Mouse (Mus musculus) testis, adult 2 months (tissue): ENCODE measurements at regions not wholly inside any gene's neighbourhood (a gene's known extent, or its start where the extent isn't known, plus 50 kb on each side); places are given as distances from the start of the nearest gene placed in this dataset.
"Not testable (repeated sequence)": the region's sequence is repeated elsewhere in the genome, so short reads cannot be mapped to it uniquely, and the experiment has no call there.

Source experiments
- H3K27ac ChIP-seq: fragments of 200-500 bp; 2 replicates; pipeline ENCODE4 v1.5.1; 2012; ENCODE audit warnings: low read depth, low read length; ENCODE audit not compliant: control insufficient read depth, insufficient read depth
- H3K27me3 ChIP-seq: fragments of 200-500 bp; 2 replicates; pipeline ENCODE4 v1.6.1; 2012; ENCODE audit warnings: mild to moderate bottlenecking, low read length, moderate library complexity; ENCODE audit not compliant: control insufficient read depth, insufficient read depth
- H3K36me3 ChIP-seq: fragments of 200-500 bp; 2 replicates; pipeline ENCODE4 v1.6.1; 2012; ENCODE audit warnings: mild to moderate bottlenecking, low read length; ENCODE audit not compliant: control insufficient read depth, insufficient read depth
- H3K4me1 ChIP-seq: fragments of 200-500 bp; 2 replicates; pipeline ENCODE4 v1.6.1; 2012; ENCODE audit warnings: low read length; ENCODE audit not compliant: control insufficient read depth, insufficient read depth
- H3K4me3 ChIP-seq: fragments of 200-500 bp; 2 replicates; pipeline ENCODE4 v1.5.1; 2012; ENCODE audit warnings: low read depth, mild to moderate bottlenecking, low read length, moderate library complexity, mixed read lengths; ENCODE audit not compliant: control insufficient read depth
- CTCF ChIP-seq: fragments of 200-500 bp; IDR thresholded peaks from 2 replicates; pipeline ENCODE4 v1.5.1; 2012; ENCODE audit warnings: low read depth, mild to moderate bottlenecking, inconsistent platforms, low read length, moderate library complexity; ENCODE audit not compliant: control insufficient read depth, insufficient read depth, insufficient replicate concordance
- POLR2A ChIP-seq: fragments of 200-500 bp; IDR thresholded peaks from 2 replicates; pipeline ENCODE4 v1.6.1; 2012; ENCODE audit warnings: low read depth, mild to moderate bottlenecking, inconsistent platforms, low read length, moderate library complexity; ENCODE audit not compliant: control insufficient read depth

DNA sequence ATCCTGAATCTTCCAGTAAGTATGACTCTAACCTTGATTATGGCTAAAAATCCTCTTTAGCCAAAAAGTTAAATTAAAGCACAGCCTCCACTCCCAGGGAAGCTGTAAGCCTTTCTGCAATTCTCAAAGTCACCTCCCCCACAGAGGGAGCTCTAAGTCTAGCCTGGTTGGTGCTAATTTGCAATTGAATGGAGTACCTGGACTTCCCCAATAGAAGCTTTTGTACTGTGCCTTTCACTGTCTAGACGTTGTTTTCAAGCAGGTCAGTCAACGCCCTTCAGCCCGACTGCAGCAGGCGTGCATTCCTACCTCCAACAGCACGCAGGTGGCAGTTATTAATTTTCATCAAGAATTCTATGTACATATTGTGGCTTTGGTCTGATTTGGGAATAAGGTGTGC is 87.2 kb downstream of the Catsperg2 start:
- H3K27me3 ChIP-seq, H3K4me1 ChIP-seq, H3K36me3 ChIP-seq, H3K27ac ChIP-seq, H3K4me3 ChIP-seq: not testable (repeated sequence)

DNA sequence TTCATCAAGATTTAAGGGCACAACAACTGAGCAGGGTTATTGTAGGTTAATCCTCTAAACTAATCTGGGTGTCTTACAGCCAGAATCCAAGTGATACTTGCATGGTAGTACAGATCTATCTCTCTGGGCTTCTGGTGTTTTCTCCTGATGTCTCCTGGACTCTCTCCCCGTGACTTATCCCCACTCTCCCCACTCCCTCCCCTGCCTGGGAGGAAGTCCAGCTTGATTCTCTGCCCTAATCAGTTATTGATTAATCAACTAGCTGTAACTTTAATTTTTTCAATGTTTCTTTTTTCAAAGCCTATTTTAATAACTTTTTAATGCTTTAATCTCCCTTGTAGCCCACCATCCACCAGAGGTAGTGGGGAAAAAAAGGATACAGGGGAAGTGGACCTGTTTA is 83.9 kb upstream of the Sipa1l3 start:
- no peaks in the 10 kb centered on the region for H3K36me3 ChIP-seq
- H3K27me3 ChIP-seq: no peaks in the 10 kb centered on the region
- H3K4me3 ChIP-seq: no peak overlapping the region
- H3K27ac ChIP-seq: no peak overlapping the region
- TF ChIP-seq CTCF: no peak
- no peak for TF ChIP-seq POLR2A
- no peaks in the 10 kb centered on the region for H3K4me1 ChIP-seq

DNA sequence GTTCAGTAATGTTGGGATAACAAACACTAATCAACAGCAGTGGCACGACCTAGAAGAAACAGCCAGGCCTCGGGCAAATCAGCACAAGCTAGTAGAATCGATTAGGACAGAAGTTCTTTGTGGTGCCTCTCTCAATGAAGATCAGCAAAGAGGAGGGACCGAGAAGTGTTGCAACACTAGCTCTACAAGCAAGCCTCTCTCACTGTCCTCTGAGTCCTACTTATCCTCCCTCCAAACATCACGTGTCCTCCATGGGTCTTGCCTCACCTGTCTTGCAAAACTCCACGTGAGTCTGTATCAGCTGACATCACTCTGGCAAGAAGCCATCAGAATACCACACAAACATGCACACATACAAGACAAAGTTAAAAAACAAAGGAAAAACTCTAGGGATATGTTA is 82.9 kb upstream of the Sipa1l3 start:
- Histone ChIP-seq H3K27ac (no peak overlapping the region), H3K4me1 (no peaks in the 10 kb centered on the region), H3K36me3 (no peaks in the 10 kb centered on the region), H3K4me3 (no peak overlapping the region), H3K27me3 (no peaks in the 10 kb centered on the region)
- no peak for TF ChIP-seq POLR2A
- TF ChIP-seq CTCF: no peak

DNA sequence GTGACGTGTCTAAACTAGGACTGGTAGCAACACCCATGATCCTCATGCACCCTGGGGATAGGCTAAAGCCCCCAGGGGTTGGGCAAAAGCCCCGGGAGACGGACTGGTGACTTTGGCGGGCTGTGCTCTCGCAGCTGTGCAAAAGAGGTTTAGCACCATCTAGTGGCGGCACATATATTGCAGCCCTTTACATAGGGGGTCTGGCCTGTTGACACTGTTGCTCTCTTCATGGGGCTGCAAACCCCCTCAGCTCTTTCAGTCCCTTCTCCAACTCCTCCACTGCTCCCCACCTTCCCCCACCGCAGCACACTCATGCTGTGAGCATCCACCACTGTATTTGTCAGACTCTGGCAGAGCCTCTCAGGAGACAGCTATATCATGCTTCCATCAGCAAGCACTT is 78.8 kb upstream of the Sipa1l3 start:
- not testable (repeated sequence) for H3K4me3 ChIP-seq, H3K27me3 ChIP-seq, H3K36me3 ChIP-seq, H3K4me1 ChIP-seq, H3K27ac ChIP-seq
- peak; percentile 42; the same call in 1 of the 2 replicates for TF ChIP-seq CTCF

DNA sequence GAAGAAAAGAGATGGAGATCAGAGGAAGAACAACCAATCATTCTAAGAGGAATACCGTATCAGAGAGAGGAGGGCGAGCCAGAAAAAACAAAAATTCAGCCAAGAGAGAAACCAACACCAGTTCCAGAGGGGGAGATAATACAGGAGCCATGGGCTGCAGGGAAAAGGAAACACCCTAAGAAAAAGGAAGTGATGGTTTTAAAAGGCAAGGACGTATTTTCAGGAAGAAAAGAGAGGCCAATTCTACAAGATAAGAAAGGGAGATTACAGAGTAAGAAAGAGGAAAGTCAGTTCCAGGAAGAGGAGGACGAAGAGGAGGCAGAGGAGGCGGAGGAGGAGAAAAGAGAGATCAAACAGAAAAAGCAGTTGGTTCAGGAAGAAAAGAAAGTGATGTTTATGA is 59.7 kb upstream of the Sipa1l3 start:
- Histone ChIP-seq H3K4me1 (no peaks in the 10 kb centered on the region), H3K27ac (no peak overlapping the region), H3K27me3 (no peaks in the 10 kb centered on the region), H3K36me3 (no peaks in the 10 kb centered on the region), H3K4me3 (no peak overlapping the region)
- TF ChIP-seq POLR2A: no peak
- TF ChIP-seq CTCF: no peak

DNA sequence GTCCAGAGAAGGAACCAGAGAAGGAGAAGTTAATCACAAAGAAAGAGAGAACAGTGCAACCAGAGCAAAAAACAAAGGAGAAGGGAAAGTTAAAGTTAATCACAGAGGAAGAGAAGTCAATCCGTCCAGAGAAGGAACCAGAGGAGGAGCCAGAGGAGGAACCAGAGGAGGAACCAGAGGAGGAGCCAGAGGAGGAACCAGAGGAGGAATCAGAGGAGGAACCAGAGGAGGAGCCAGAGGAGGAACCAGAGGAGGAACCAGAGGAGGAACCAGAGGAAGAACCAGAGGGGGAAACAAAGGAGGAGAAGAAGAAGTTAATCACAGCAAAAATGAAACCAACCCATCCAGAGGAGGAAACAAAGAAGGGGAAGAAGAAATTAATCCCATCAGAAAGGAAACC is 57.2 kb upstream of the Sipa1l3 start:
- H3K4me1 ChIP-seq: no peaks in the 10 kb centered on the region
- H3K27ac ChIP-seq: no peak overlapping the region
- no peaks in the 10 kb centered on the region for H3K36me3 ChIP-seq
- no peak for TF ChIP-seq POLR2A
- TF ChIP-seq CTCF: no peak
- no peaks in the 10 kb centered on the region for H3K27me3 ChIP-seq
- no peak overlapping the region for H3K4me3 ChIP-seq
